Mouse (Mus musculus) liver, embryonic 11.5 days (tissue): ENCODE measurements around the gene 2410015M20Rik. TPM values are rescaled to one million over a fixed set of nuclear protein-coding genes. Genes with fewer than 3 reads are reported as not detected.

ENCODE experiments used
- ATAC-seq: fragments of 200-750 bp; cut with Nextera tagmentation; replicated peaks from 2 replicates; pipeline ENCODE4 v1.8.0; 2017; ENCODE audit warnings: moderate number of reproducible peaks, mild to moderate bottlenecking, moderate TSS enrichment, moderate library complexity; ENCODE audit not compliant: low FRiP score
- DNase-seq: peaks from one replicate; pipeline ENCODE4 v3.0.0-alpha.2; 2017; ENCODE audit warnings: low spot score
- H3K27ac ChIP-seq: fragments of 300-500 bp; sonication (generic); 2 replicates; pipeline ENCODE4 v1.5.1; 2014; ENCODE audit warnings: mild to moderate bottlenecking, low read depth, low read length, control low read depth
- H3K27me3 ChIP-seq: fragments of 300-500 bp; sonication (generic); replicated peaks from 2 replicates; pipeline ENCODE4 v1.6.1; 2014; ENCODE audit warnings: low read length, mixed read lengths; ENCODE audit not compliant: control insufficient read depth, insufficient read depth
- H3K36me3 ChIP-seq: fragments of 300-500 bp; sonication (generic); 2 replicates; pipeline ENCODE4 v1.6.1; 2014; ENCODE audit warnings: mild to moderate bottlenecking, low read length, moderate library complexity, mixed read lengths; ENCODE audit not compliant: control insufficient read depth, insufficient read depth
- H3K4me1 ChIP-seq: fragments of 300-500 bp; sonication (generic); replicated peaks from 2 replicates; pipeline ENCODE4 v1.6.1; 2014; ENCODE audit warnings: low read length, mixed read lengths; ENCODE audit not compliant: control insufficient read depth, insufficient read depth
- H3K4me2 ChIP-seq: fragments of 300-500 bp; sonication (generic); 2 replicates; pipeline ENCODE4 v1.6.1; 2014; ENCODE audit warnings: mild to moderate bottlenecking, control low read depth, moderate library complexity
- H3K4me3 ChIP-seq: fragments of 300-500 bp; sonication (generic); 2 replicates; pipeline ENCODE4 v1.5.1; 2014; ENCODE audit warnings: low read depth, low read length, control low read depth
- H3K9ac ChIP-seq: fragments of 300-500 bp; sonication (generic); 2 replicates; pipeline ENCODE4 v1.6.1; 2014; ENCODE audit warnings: low read depth, low read length, control low read depth
- H3K9me3 ChIP-seq: fragments of 300-500 bp; sonication (generic); 2 replicates; pipeline ENCODE4 v1.6.1; 2016; ENCODE audit warnings: low read length, inconsistent platforms, mixed read lengths; ENCODE audit not compliant: control insufficient read depth
- WGBS: fragments of 180-500 bp; shearing (Covaris S2); extraction: QIAGEN DNeasy Blood & Tissue Kit; methylation state at CpG from one replicate; pipeline ENCODE4 v1.1.7; 2014; 5-methylcytosine and 5-hydroxymethylcytosine counted together
- polyA plus RNA-seq: library from polyadenylated mRNA; unstranded; fragments of >200 nt; fragmentation: Nextera tagmentation; extraction: Ambion mirVana; gene quantifications from 2 replicates; pipeline ENCODE4 v1.2.1, GENCODE M21; 2014

The 2410015M20Rik gene
- 236 and 248 TPM in 2 replicates for polyA plus RNA-seq

DNA sequence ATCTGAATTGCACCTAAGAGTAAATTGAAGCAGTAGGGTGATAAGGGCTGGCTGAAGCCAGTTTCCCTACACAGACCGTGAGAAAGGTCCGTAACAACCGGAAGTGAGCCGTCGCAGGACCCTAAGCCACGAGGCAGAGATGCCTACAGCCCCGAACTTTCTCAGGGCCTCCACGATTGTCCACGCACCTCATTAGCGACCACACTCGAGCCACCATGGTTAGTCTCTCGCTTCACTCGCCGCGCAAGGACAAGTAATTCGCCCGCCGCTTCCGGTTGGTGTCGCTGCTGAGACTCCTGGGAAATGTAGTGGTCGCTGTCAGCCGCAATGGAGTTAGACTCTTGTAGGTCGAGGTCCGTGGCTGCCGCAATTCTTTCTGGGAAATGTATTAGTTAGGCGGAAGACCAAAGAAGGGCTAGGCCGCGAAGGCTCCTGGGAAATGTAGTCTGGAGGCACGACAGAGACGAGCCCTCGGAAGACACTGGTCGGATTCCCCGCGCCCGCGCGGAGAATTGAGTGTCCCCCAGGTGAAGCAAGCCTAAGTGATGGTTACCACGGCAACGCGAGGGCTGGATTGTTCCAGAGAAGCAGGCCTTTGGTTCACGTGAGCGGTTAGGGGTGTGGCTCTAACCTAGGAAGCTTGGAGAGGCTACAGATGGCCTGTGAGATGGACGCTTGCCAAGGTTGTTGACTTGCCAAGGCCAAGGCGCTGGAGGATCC, at the start of gene 2410015M20Rik:
2410015M20Rik (minus strand) TSS at position 320 of the 720 bp plus-strand sequence.
- peak within 1 kb of the TSS; percentile 77 for H3K4me3 ChIP-seq
- no peaks in the 10 kb centered on the region for H3K27me3 ChIP-seq
- peak within 1 kb of the TSS; percentile 88 for H3K27ac ChIP-seq
- DNase-seq = peak; percentile 92
- ATAC-seq = peak; percentile 79
- H3K9me3 ChIP-seq = no peaks in the 10 kb centered on the region
- H3K36me3 ChIP-seq = peaks cover 33% of the 10 kb centered on the region
- peak within 1 kb of the TSS; percentile 81 for H3K4me2 ChIP-seq
- peak within 1 kb of the TSS; percentile 88 for H3K9ac ChIP-seq
- under 1% methylated on average over 44 of the region's 44 CpGs for WGBS
- peaks cover 30% of the 10 kb centered on the region for H3K4me1 ChIP-seq

- Histone ChIP-seq H3K27me3 (no peaks in the 10 kb centered on the region; the same call in 1 of the 2 replicates), H3K27ac (no peak overlapping the region), H3K36me3 (no peaks in the 10 kb centered on the region), H3K9ac (no peak overlapping the region), H3K4me1 (no peaks in the 10 kb centered on the region), H3K4me2 (no peak overlapping the region), H3K9me3 (no peaks in the 10 kb centered on the region), H3K4me3 (no peak overlapping the region)
- 81% methylated on average over 6 of the region's 6 CpGs for WGBS
- DNase-seq = no peak
- ATAC-seq = no peak
These were observed 46.6 kb upstream of the 2410015M20Rik start for GRCm38 (mm10) chr17:56656171-56656570.

GRCm38 (mm10) chr17:56655311-56655710, 45.7 kb upstream of the 2410015M20Rik start:
- ATAC-seq (no peak), DNase-seq (no peak)
- Histone ChIP-seq H3K9me3 (no peaks in the 10 kb centered on the region), H3K36me3 (no peaks in the 10 kb centered on the region), H3K27ac (no peak overlapping the region), H3K4me1 (no peaks in the 10 kb centered on the region), H3K4me2 (no peak overlapping the region), H3K27me3 (no peaks in the 10 kb centered on the region; the same call in 1 of the 2 replicates), H3K4me3 (no peak overlapping the region), H3K9ac (no peak overlapping the region)
- WGBS = 70% methylated on average over 3 of the region's 3 CpGs

DNA sequence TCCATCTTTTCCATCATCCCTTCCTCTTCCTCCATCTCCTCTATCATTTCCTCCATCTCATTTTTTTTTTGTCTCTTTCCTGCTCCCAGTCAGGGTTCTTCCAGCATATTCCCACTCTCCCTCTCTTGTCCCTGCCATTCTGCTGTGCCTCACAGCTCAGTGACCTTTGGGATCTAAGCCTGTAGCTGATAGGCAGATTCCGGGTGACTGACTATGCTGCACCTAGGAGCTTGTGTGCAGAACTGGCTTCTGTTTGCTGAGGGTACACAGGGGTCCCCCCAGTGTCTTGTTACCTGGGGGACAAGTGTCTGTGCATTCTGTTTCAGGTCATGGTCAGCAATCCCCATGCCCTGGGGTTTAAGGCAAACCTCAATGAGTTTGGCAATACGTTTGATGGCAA, 45.2 kb upstream of the 2410015M20Rik start:
- Histone ChIP-seq H3K4me2 (no peak overlapping the region), H3K36me3 (no peaks in the 10 kb centered on the region), H3K27me3 (no peaks in the 10 kb centered on the region), H3K4me3 (no peak overlapping the region), H3K27ac (no peak overlapping the region), H3K4me1 (no peaks in the 10 kb centered on the region), H3K9me3 (no peaks in the 10 kb centered on the region), H3K9ac (no peak overlapping the region)
- WGBS = 82% methylated on average over 2 of the region's 2 CpGs
- no peak for DNase-seq
- no peak for ATAC-seq

GRCm38 (mm10) chr17:56651801-56652200, 42.2 kb upstream of the 2410015M20Rik start:
- H3K36me3 ChIP-seq = no peaks in the 10 kb centered on the region
- H3K4me2 ChIP-seq = no peak overlapping the region
- ATAC-seq (0 out of 2 replicates have a peak, but pooled peaks have one; percentile 37), DNase-seq (no peak)
- no peaks in the 10 kb centered on the region for H3K27me3 ChIP-seq
- H3K4me1 ChIP-seq = no peaks in the 10 kb centered on the region
- 26% methylated on average over 10 of the region's 10 CpGs for WGBS
- no peak overlapping the region for H3K9ac ChIP-seq
- no peak overlapping the region for H3K27ac ChIP-seq
- no peaks in the 10 kb centered on the region for H3K9me3 ChIP-seq
- no peak overlapping the region for H3K4me3 ChIP-seq

- H3K4me2 ChIP-seq = no peak overlapping the region
These were observed 38.0 kb upstream of the 2410015M20Rik start for GRCm38 (mm10) chr17:56647546-56647945.

GRCm38 (mm10) chr17:56643237-56643636, 33.7 kb upstream of the 2410015M20Rik start:
- H3K4me3 ChIP-seq = no peak overlapping the region
- WGBS = 78% methylated on average over 4 of the region's 4 CpGs
- no peaks in the 10 kb centered on the region for H3K4me1 ChIP-seq
- H3K4me2 ChIP-seq = no peak overlapping the region
- ATAC-seq = no peak
- no peak for DNase-seq
- H3K9ac ChIP-seq = no peak overlapping the region
- no peak overlapping the region for H3K27ac ChIP-seq
- H3K27me3 ChIP-seq = no peaks in the 10 kb centered on the region
- H3K36me3 ChIP-seq = no peaks in the 10 kb centered on the region
- no peaks in the 10 kb centered on the region for H3K9me3 ChIP-seq

More at GRCm38 (mm10) chr17:56647546-56647945, 38.0 kb upstream of the 2410015M20Rik start:
- Histone ChIP-seq H3K9me3 (no peaks in the 10 kb centered on the region), H3K36me3 (no peaks in the 10 kb centered on the region), H3K4me1 (no peaks in the 10 kb centered on the region), H3K4me3 (no peak overlapping the region), H3K9ac (no peak overlapping the region), H3K27ac (no peak overlapping the region), H3K27me3 (no peaks in the 10 kb centered on the region)
- 62% methylated on average over 10 of the region's 13 CpGs for WGBS
- DNase-seq (no peak), ATAC-seq (no peak)

DNA sequence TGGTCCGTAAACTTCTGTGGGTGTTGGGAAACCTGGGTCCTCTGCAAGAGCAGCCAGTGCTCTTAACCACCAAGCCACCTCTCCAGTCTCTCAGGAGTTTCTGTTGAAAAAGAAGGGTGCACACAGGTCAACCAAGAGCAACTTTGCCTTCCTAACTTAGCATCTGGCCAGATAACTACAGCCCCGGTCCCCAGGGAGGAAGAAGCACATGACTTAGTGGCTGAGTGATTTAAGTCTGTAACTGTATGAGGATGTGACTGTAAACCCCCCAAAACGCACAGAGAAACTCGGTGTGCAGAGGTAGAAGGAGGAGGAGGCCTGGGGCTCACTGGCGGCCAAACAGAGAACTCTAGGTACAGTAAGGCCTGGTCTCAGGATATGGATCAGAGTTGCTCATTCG, 24.5 kb upstream of the 2410015M20Rik start:
- 79% methylated on average over 6 of the region's 6 CpGs for WGBS
- Histone ChIP-seq H3K9ac (no peak overlapping the region), H3K4me3 (no peak overlapping the region), H3K4me1 (no peaks in the 10 kb centered on the region), H3K9me3 (no peaks in the 10 kb centered on the region), H3K4me2 (no peak overlapping the region), H3K27me3 (no peaks in the 10 kb centered on the region), H3K27ac (no peak overlapping the region), H3K36me3 (no peaks in the 10 kb centered on the region)
- no peak for ATAC-seq
- DNase-seq = no peak

DNA sequence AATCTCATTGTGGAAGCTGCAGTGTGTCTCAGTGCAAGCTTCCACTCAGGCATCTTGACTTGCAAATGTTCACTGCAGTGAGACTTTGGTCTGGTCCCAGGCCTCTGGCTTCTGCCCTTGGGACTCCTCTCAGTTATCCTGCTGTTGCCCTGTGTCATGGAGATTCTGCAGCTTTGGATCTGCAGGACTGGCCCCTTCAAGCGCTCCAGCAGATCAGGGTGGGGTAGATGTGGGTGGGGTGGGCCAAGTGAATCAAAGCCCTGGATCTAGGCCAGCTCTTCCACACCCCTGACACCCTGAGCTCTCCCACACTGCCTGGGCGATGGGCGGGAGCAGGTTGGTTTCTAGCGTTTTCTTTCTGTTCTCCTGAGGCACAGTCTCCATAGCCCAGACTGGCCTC, 22.2 kb upstream of the 2410015M20Rik start:
- 56% methylated on average over 4 of the region's 4 CpGs for WGBS
- Histone ChIP-seq H3K9me3 (no peaks in the 10 kb centered on the region), H3K27ac (no peak overlapping the region), H3K4me3 (no peak overlapping the region), H3K9ac (no peak overlapping the region), H3K27me3 (no peaks in the 10 kb centered on the region), H3K4me1 (peaks cover 8% of the 10 kb centered on the region; the same call in 1 of the 2 replicates), H3K36me3 (no peaks in the 10 kb centered on the region), H3K4me2 (no peak overlapping the region)
- ATAC-seq = no peak
- DNase-seq = no peak
